Mouse (Mus musculus) kidney, adult 8-10 months (tissue): Measurements from ENCODE around the gene Cmtm4.
A peak's percentile ranks its signal among the peaks of the same experiment; 100 is the strongest.

Source experiments
- DNase-seq, 2 experiments: peaks; one replicate each; pipeline ENCODE4 v3.0.0; 2022

Gene Cmtm4

GRCm38 (mm10) chr8:104374269-104374668, 21.3 kb downstream of the Cmtm4 start:
- DNase-seq, result no peak

- no peak for DNase-seq
These were observed 21.8 kb downstream of the Cmtm4 start for GRCm38 (mm10) chr8:104373779-104374178.

- DNase-seq, result no peak
These were observed 24.5 kb downstream of the Cmtm4 start for GRCm38 (mm10) chr8:104371121-104371520.

- peak in 1 of 2 experiments; percentile 33 for DNase-seq
These were observed 25.5 kb downstream of the Cmtm4 start for GRCm38 (mm10) chr8:104370071-104370470.

GRCm38 (mm10) chr8:104369591-104369990, 26.0 kb downstream of the Cmtm4 start:
- DNase-seq, result no peak

GRCm38 (mm10) chr8:104367398-104367797, 28.2 kb downstream of the Cmtm4 start:
- no peak for DNase-seq

GRCm38 (mm10) chr8:104365695-104366094, 29.9 kb downstream of the Cmtm4 start:
- DNase-seq, result peak in 1 of 2 experiments; percentile 34

- no peak for DNase-seq
These were observed 35.7 kb downstream of the Cmtm4 start for GRCm38 (mm10) chr8:104359778-104360456.

GRCm38 (mm10) chr8:104358637-104359036, 37.0 kb downstream of the Cmtm4 start:
- DNase-seq, result no peak

- no peak for DNase-seq
These were observed 41.1 kb downstream of the Cmtm4 start for GRCm38 (mm10) chr8:104354504-104354903.

- DNase-seq, result no peak
These were observed 42.4 kb downstream of the Cmtm4 start for GRCm38 (mm10) chr8:104353186-104353585.

- DNase-seq, result no peak
These were observed 45.6 kb downstream of the Cmtm4 start for GRCm38 (mm10) chr8:104350047-104350446.

- no peak for DNase-seq
These were observed 46.6 kb downstream of the Cmtm4 start for GRCm38 (mm10) chr8:104348971-104349370.

- DNase-seq, result no peak
These were observed 48.9 kb downstream of the Cmtm4 start for GRCm38 (mm10) chr8:104346706-104347105.

- DNase-seq, result no peak
These were observed 51.0 kb downstream of the Cmtm4 start for GRCm38 (mm10) chr8:104344622-104345021.

- DNase-seq, result peak; percentile 80 to 88
These were observed 51.6 kb downstream of the Cmtm4 start for GRCm38 (mm10) chr8:104343957-104344356.

- DNase-seq, result no peak
These were observed 53.2 kb downstream of the Cmtm4 start for GRCm38 (mm10) chr8:104342426-104342825.

- DNase-seq, result no peak
These were observed 53.9 kb downstream of the Cmtm4 start for GRCm38 (mm10) chr8:104341678-104342077.

- peak; percentile 44 to 54 for DNase-seq
These were observed 54.5 kb downstream of the Cmtm4 start for GRCm38 (mm10) chr8:104341106-104341561.

- peak; percentile 45 to 61 for DNase-seq
These were observed 55.1 kb downstream of the Cmtm4 start for GRCm38 (mm10) chr8:104340233-104341105.

GRCm38 (mm10) chr8:104339983-104340232, 55.7 kb downstream of the Cmtm4 start:
- DNase-seq, result no peak

- DNase-seq, result no peak
These were observed 56.2 kb downstream of the Cmtm4 start, which contains the start of gene Cmtm3 for GRCm38 (mm10) chr8:104339229-104339982. Gene Cmtm3 (plus strand): TSS chr8:104339410.

GRCm38 (mm10) chr8:104337890-104338289, 57.7 kb downstream of the Cmtm4 start:
- no peak for DNase-seq
